Mouse (Mus musculus): Measurements from ENCODE around the gene Defb22.

The Defb22 gene

GRCm38 (mm10) chr2:152438963-152439362 lies 51.0 kb downstream of the Defb22 start:
- no peak for DNase-seq

- peak; percentile 89 for DNase-seq
These were observed 52.7 kb downstream of the Defb22 start for GRCm38 (mm10) chr2:152436983-152437860.

DNA sequence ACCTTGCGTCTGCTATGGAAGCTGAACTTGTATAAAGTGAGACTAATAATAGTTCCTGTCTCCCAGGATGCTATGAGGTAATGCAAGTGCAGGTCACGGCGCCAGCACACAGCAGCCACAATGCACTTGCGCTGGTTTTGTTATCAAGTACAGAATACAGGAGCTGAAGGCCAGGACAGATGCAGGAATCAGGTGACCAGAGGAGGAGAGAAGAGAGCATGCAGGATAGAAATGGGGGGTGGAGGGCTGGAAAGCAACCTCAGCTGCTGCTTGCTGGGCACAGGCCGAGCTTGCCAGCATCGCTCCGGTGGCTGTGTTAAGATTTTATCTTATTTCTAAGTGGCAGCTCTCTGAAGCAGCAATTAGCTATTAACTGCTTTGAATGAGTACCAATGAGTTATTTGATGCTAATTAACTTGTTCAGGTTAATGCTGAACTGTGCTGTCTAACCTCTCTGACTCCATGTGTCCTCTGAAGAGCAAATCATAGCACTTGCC lies 53.5 kb downstream of the Defb22 start:
- no peak for DNase-seq

Data from lung, postnatal 14 days (tissue).